Mouse (Mus musculus): ENCODE results near the gene Cask.

DNA sequence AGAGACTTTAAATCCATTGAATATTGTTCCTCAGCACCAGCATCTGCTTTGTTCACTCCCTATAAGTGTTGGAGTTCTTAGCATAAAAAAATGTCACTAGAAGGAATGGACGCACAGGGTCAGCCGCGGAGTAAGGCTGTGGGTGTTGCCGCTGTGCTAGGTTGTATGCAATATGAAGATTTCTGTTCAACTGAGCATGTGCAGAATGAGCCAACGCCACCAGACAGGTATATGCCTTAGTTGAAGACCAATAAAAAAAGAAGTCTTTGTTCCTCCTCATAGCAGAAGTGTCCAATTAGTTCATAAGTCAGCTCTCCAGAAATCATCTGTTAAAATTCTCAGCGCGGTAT, 3.7 kb downstream of the Cask start:
- TF ChIP-seq CTCF (IDR thresholded peaks at IDR 0.05; ENCODE audit: borderline replicate concordance, control insufficient read depth, extremely low read depth, insufficient read depth, low read length, poor library complexity) (no peak), POLR2A (IDR thresholded peaks at IDR 0.05; ENCODE audit: control insufficient read depth, extremely low read depth, insufficient read depth, low read length, poor library complexity) (no peak)
